Mouse (Mus musculus) CH12.LX (cell line): ENCODE measurements around the gene Prss32.

Experiments used
- BHLHE40 ChIP-seq: IDR thresholded peaks from 2 replicates; pipeline ENCODE4 v1.6.1; 2011; ENCODE audit warnings: mild to moderate bottlenecking, low read depth, low read length, improper control_type of control experiment
- CTCF ChIP-seq, 2 experiments: IDR thresholded peaks in 1 of 2; conservative IDR thresholded peaks in 1 of 2; 2 replicates each; pipeline ENCODE4 v1.5.1; 2011 to 2012; ENCODE audit warnings: low read depth in 2 of 2, low read length in 2 of 2, improper control_type of control experiment in 1 of 2, inconsistent platforms in 1 of 2, mild to moderate bottlenecking in 1 of 2, moderate library complexity in 1 of 2
- ELF1 ChIP-seq: IDR thresholded peaks from 2 replicates; pipeline ENCODE4 v1.6.1; 2014; ENCODE audit warnings: low read depth, mild to moderate bottlenecking, inconsistent platforms, low read length, improper control_type of control experiment
- EP300 ChIP-seq: IDR thresholded peaks from 2 replicates; pipeline ENCODE4 v1.6.1; 2011; ENCODE audit warnings: low read length, improper control_type of control experiment
- MAZ ChIP-seq: IDR thresholded peaks from 2 replicates; pipeline ENCODE4 v1.6.1; 2012; ENCODE audit warnings: low read depth, mild to moderate bottlenecking, inconsistent platforms, low read length, improper control_type of control experiment, moderate library complexity
- PAX5 ChIP-seq: IDR thresholded peaks from 2 replicates; pipeline ENCODE4 v1.6.1; 2012; ENCODE audit warnings: low read length, inconsistent platforms, mixed read lengths
- POLR2A ChIP-seq: IDR thresholded peaks from 2 replicates; pipeline ENCODE4 v1.6.1; 2011; ENCODE audit warnings: low read depth, mild to moderate bottlenecking, improper control_type of control experiment, low read length
- POLR2AphosphoS2 ChIP-seq: IDR thresholded peaks from 2 replicates; pipeline ENCODE4 v1.6.1; 2011; ENCODE audit warnings: low read depth, low read length, improper control_type of control experiment
- ZC3H11A ChIP-seq: IDR thresholded peaks from 2 replicates; pipeline ENCODE4 v1.6.1; 2012; ENCODE audit warnings: low read depth, mild to moderate bottlenecking, inconsistent platforms, low read length, improper control_type of control experiment

DNA sequence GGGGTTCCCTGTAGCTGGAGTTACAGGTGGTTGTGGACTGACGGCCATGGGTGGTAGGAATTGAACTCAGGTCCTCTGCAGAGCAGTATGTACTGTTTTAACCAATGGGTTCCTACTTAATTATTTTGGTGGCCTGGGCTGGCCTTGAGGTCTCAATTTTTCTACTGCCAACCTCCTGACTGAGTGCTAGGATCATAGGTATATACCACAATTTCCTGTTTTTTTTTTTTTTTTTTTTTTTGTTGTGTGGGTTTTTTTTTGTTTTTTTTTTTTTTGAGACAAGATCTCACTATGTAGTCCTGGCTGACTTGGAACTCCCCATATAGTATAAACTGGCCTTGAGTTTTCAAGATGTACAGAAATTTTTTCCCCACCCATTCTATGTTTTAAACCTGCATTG, 12.5 kb upstream of the Prss32 start:
- TF ChIP-seq CTCF (conservative IDR thresholded peaks at IDR 0.05 in 1 of 2, IDR thresholded peaks at IDR 0.05 in 1 of 2; ENCODE audit: low read depth in 2 of 2, low read length in 2 of 2): no peak
- TF ChIP-seq POLR2A: no peak
- TF ChIP-seq BHLHE40: no peak
- no peak for TF ChIP-seq ZC3H11A
- no peak for TF ChIP-seq MAZ
- TF ChIP-seq ELF1: no peak
- TF ChIP-seq EP300: no peak
- no peak for TF ChIP-seq POLR2AphosphoS2
- no peak for TF ChIP-seq PAX5
